Mouse (Mus musculus) erythroblast, embryonic 14.5 days (primary cell): ENCODE measurements around the gene Polr2e.

Experiments used
- GATA1 ChIP-seq: IDR thresholded peaks from 2 replicates; pipeline ENCODE4 v1.6.1; 2012; ENCODE audit warnings: low read length, inconsistent platforms, mixed read lengths
- TAL1 ChIP-seq: IDR thresholded peaks from 3 replicates; pipeline ENCODE4 v1.6.1; 2012; ENCODE audit warnings: low read length, inconsistent platforms, mixed read lengths

GRCm38 (mm10) chr10:80022806-80023205 is 16.8 kb downstream of the Polr2e start:
- TF ChIP-seq GATA1 (no peak), TAL1 (no peak)
